Mouse (Mus musculus): ENCODE results near the gene Mad1l1. TPM values are rescaled to one million over a fixed set of nuclear protein-coding genes. Genes with fewer than 3 reads are reported as not detected.

The Mad1l1 gene
- polyA plus RNA-seq, 1 experiment from 2014 or later: 34.7 TPM

GRCm38 (mm10) chr5:139981976-139982375, 339.4 kb downstream of the Mad1l1 start:
- WGBS: 90% methylated on average over 1 of the region's 1 CpGs
- Histone ChIP-seq H3K36me3 (no peaks in the 10 kb centered on the region), H3K9ac (no peak overlapping the region), H3K4me1 (replicated peaks) (0 out of 2 replicates have a peak, but pooled peaks cover 5% of the 10 kb centered on the region), H3K9me3 (no peaks in the 10 kb centered on the region), H3K27ac (no peak overlapping the region), H3K4me3 (replicated peaks) (no peak overlapping the region), H3K27me3 (replicated peaks) (no peaks in the 10 kb centered on the region; the same call in 1 of the 2 replicates), H3K4me2 (replicated peaks) (no peak overlapping the region)
- ATAC-seq: no peak

GRCm38 (mm10) chr5:139979371-139979770, 342.0 kb downstream of the Mad1l1 start:
- whole genome bisulfite sequencing: 75% methylated on average over 9 of the region's 9 CpGs
- peaks cover 6% of the 10 kb centered on the region for H3K27me3 ChIP-seq (replicated peaks)
- no peak for ATAC-seq
- H3K4me2 ChIP-seq (replicated peaks): no peak overlapping the region
- no peak overlapping the region for H3K4me3 ChIP-seq (replicated peaks)
- H3K36me3 ChIP-seq: no peaks in the 10 kb centered on the region
- H3K27ac ChIP-seq: no peak overlapping the region
- H3K9ac ChIP-seq: no peak overlapping the region
- 0 out of 2 replicates have a peak, but pooled peaks cover 5% of the 10 kb centered on the region for H3K4me1 ChIP-seq (replicated peaks)
- H3K9me3 ChIP-seq: no peaks in the 10 kb centered on the region

GRCm38 (mm10) chr5:139978525-139979276, 342.7 kb downstream of the Mad1l1 start:
- 5% methylated on average over 13 of the region's 13 CpGs for WGBS
- H3K27me3 ChIP-seq (replicated peaks): peaks cover 6% of the 10 kb centered on the region
- no peak overlapping the region for H3K4me3 ChIP-seq (replicated peaks)
- ATAC-seq: peak; percentile 79
- no peaks in the 10 kb centered on the region for H3K9me3 ChIP-seq
- no peak overlapping the region for H3K4me2 ChIP-seq (replicated peaks)
- 0 out of 2 replicates have a peak, but pooled peaks cover 5% of the 10 kb centered on the region for H3K4me1 ChIP-seq (replicated peaks)
- no peak overlapping the region for H3K27ac ChIP-seq
- no peak overlapping the region for H3K9ac ChIP-seq
- no peaks in the 10 kb centered on the region for H3K36me3 ChIP-seq

- H3K9me3 ChIP-seq: no peaks in the 10 kb centered on the region
- no peaks in the 10 kb centered on the region for H3K36me3 ChIP-seq
- H3K27ac ChIP-seq: no peak overlapping the region
- H3K4me3 ChIP-seq (replicated peaks): no peak overlapping the region
- H3K4me2 ChIP-seq (replicated peaks): no peak overlapping the region
- no peak overlapping the region for H3K9ac ChIP-seq
- no peak for ATAC-seq
- 25% methylated on average over 8 of the region's 8 CpGs for WGBS
- H3K4me1 ChIP-seq (replicated peaks): 0 out of 2 replicates have a peak, but pooled peaks cover 5% of the 10 kb centered on the region
- H3K27me3 ChIP-seq (replicated peaks): peaks cover 18% of the 10 kb centered on the region
Measured at GRCm38 (mm10) chr5:139977476-139977875, 343.9 kb downstream of the Mad1l1 start.

- Histone ChIP-seq H3K9ac (no peak overlapping the region), H3K36me3 (no peaks in the 10 kb centered on the region), H3K4me1 (replicated peaks) (0 out of 2 replicates have a peak, but pooled peaks cover 5% of the 10 kb centered on the region), H3K4me3 (replicated peaks) (no peak overlapping the region), H3K27ac (no peak overlapping the region), H3K9me3 (no peaks in the 10 kb centered on the region), H3K27me3 (replicated peaks) (peaks cover 26% of the 10 kb centered on the region), H3K4me2 (replicated peaks) (no peak overlapping the region)
- ATAC-seq: no peak
- WGBS: 82% methylated on average over 4 of the region's 4 CpGs
Measured at GRCm38 (mm10) chr5:139976584-139976983, 344.8 kb downstream of the Mad1l1 start.

- Histone ChIP-seq H3K9ac (no peak overlapping the region), H3K36me3 (no peaks in the 10 kb centered on the region), H3K27ac (no peak overlapping the region), H3K4me3 (replicated peaks) (no peak overlapping the region), H3K9me3 (no peaks in the 10 kb centered on the region), H3K4me2 (replicated peaks) (no peak overlapping the region), H3K4me1 (replicated peaks) (no peaks in the 10 kb centered on the region), H3K27me3 (replicated peaks) (peaks cover 21% of the 10 kb centered on the region)
- 56% methylated on average over 12 of the region's 12 CpGs for WGBS
- peak; percentile 37 for ATAC-seq
Measured at GRCm38 (mm10) chr5:139970186-139970631, 351.1 kb downstream of the Mad1l1 start.

GRCm38 (mm10) chr5:139969151-139969948, 352.0 kb downstream of the Mad1l1 start:
- no peaks in the 10 kb centered on the region for H3K4me1 ChIP-seq (replicated peaks)
- no peak overlapping the region for H3K27ac ChIP-seq
- no peaks in the 10 kb centered on the region for H3K9me3 ChIP-seq
- no peak overlapping the region for H3K4me2 ChIP-seq (replicated peaks)
- no peak overlapping the region for H3K4me3 ChIP-seq (replicated peaks)
- H3K27me3 ChIP-seq (replicated peaks): peaks cover 21% of the 10 kb centered on the region
- no peak for ATAC-seq
- H3K36me3 ChIP-seq: no peaks in the 10 kb centered on the region
- no peak overlapping the region for H3K9ac ChIP-seq
- WGBS: 77% methylated on average over 14 of the region's 14 CpGs

- no peaks in the 10 kb centered on the region for H3K27me3 ChIP-seq (replicated peaks)
- ATAC-seq: no peak
- WGBS: 84% methylated on average over 14 of the region's 14 CpGs
Measured at GRCm38 (mm10) chr5:139965596-139965995, 355.8 kb downstream of the Mad1l1 start.

GRCm38 (mm10) chr5:139964391-139964790, 357.0 kb downstream of the Mad1l1 start:
- Histone ChIP-seq H3K27ac (no peak overlapping the region), H3K4me3 (replicated peaks) (no peak overlapping the region), H3K36me3 (no peaks in the 10 kb centered on the region), H3K4me2 (replicated peaks) (no peak overlapping the region), H3K4me1 (replicated peaks) (no peaks in the 10 kb centered on the region), H3K9ac (no peak overlapping the region), H3K9me3 (no peaks in the 10 kb centered on the region), H3K27me3 (replicated peaks) (no peaks in the 10 kb centered on the region)
- WGBS: 63% methylated on average over 5 of the region's 5 CpGs
- 0 out of 2 replicates have a peak, but pooled peaks have one; percentile 34 for ATAC-seq

More at GRCm38 (mm10) chr5:139965596-139965995, 355.8 kb downstream of the Mad1l1 start:
- no peak overlapping the region for H3K4me2 ChIP-seq (replicated peaks)
- no peaks in the 10 kb centered on the region for H3K9me3 ChIP-seq
- H3K4me3 ChIP-seq (replicated peaks): no peak overlapping the region
- H3K4me1 ChIP-seq (replicated peaks): no peaks in the 10 kb centered on the region
- no peaks in the 10 kb centered on the region for H3K36me3 ChIP-seq
- H3K27ac ChIP-seq: no peak overlapping the region
- no peak overlapping the region; the same call in 1 of the 2 replicates for H3K9ac ChIP-seq

GRCm38 (mm10) chr5:139959741-139960140, 361.6 kb downstream of the Mad1l1 start:
- Histone ChIP-seq H3K27ac (no peak overlapping the region), H3K36me3 (no peaks in the 10 kb centered on the region), H3K27me3 (replicated peaks) (no peaks in the 10 kb centered on the region), H3K4me1 (replicated peaks) (0 out of 2 replicates have a peak, but pooled peaks cover 7% of the 10 kb centered on the region), H3K4me2 (replicated peaks) (no peak overlapping the region), H3K4me3 (replicated peaks) (no peak overlapping the region), H3K9ac (no peak overlapping the region), H3K9me3 (no peaks in the 10 kb centered on the region)
- ATAC-seq: no peak
- 84% methylated on average over 4 of the region's 4 CpGs for WGBS
